Mouse (Mus musculus) Patski (cell line): ENCODE data around the gene Amigo1. TPM values are rescaled to one million over a fixed set of nuclear protein-coding genes. Genes with fewer than 3 reads are reported as not detected.
A peak's percentile ranks its signal among the peaks of the same experiment; 100 is the strongest.
"Not testable (repeated sequence)": the region's sequence is repeated elsewhere in the genome, so short reads cannot be mapped to it uniquely, and the experiment has no call there.

Experiments used
- ATAC-seq: fragments of 100-300 bp; one replicate; pipeline ENCODE4 v1.8.0; 2021
- CTCF ChIA-PET: fragments of 350-600 bp; sonication (Branson Sonifier 250); formaldehyde crosslinking; loops from one replicate; lab custom pipeline; 2022; ENCODE audit warnings: inconsistent platforms; lab: Charles Lee
- POLR2A ChIA-PET: fragments of 350-600 bp; sonication (Branson Sonifier 250); formaldehyde crosslinking; loops from one replicate; lab custom pipeline; 2022; ENCODE audit warnings: antibody characterized with exemption, inconsistent platforms; lab: Charles Lee
- DNase-seq: peaks from one replicate; pipeline ENCODE4 v3.0.0-alpha.2; 2011; ENCODE audit warnings: low read depth, low spot score
- H3K27me3 ChIP-seq: fragments of 371-371 bp; one replicate; pipeline ENCODE4 v1.5.1; 2021
- CTCF ChIP-seq: fragments of 100-300 bp; IDR thresholded peaks from one replicate; pipeline ENCODE4 v1.5.1; 2021
- in situ Hi-C: fragments of 300-500 bp; cut with MboI; formaldehyde crosslinking; loops from 3 replicates; pipeline ENCODE4 v1.11.1; 2018; ENCODE audit warnings: low pct_unique_long_range_greater_than_20kb, mixed read lengths
- polyA plus RNA-seq: library from polyadenylated mRNA; unstranded; gene quantifications from one replicate; pipeline ENCODE4 v1.2.3, GENCODE M21; 2021

Gene Amigo1
- polyA plus RNA-seq, 1 experiment from 2014 or later, result 16.6 TPM

- no peak for TF ChIP-seq CTCF
- CTCF ChIA-PET, result no interaction called here
- POLR2A ChIA-PET, result interaction anchor here (1.4 kb wide), 1 partner anchor 37 kb away, joined by 3 read pairs; no protein-coding TSS in a partner anchor
- DNase-seq, result no peak
- no peak for ATAC-seq
- in situ Hi-C loops, result no loop called here
- H3K27me3 ChIP-seq, result peaks cover 51% of the 10 kb centered on the region
Measured at GRCm38 (mm10) chr3:108220661-108221060, 34.5 kb downstream of the Amigo1 start.

DNA sequence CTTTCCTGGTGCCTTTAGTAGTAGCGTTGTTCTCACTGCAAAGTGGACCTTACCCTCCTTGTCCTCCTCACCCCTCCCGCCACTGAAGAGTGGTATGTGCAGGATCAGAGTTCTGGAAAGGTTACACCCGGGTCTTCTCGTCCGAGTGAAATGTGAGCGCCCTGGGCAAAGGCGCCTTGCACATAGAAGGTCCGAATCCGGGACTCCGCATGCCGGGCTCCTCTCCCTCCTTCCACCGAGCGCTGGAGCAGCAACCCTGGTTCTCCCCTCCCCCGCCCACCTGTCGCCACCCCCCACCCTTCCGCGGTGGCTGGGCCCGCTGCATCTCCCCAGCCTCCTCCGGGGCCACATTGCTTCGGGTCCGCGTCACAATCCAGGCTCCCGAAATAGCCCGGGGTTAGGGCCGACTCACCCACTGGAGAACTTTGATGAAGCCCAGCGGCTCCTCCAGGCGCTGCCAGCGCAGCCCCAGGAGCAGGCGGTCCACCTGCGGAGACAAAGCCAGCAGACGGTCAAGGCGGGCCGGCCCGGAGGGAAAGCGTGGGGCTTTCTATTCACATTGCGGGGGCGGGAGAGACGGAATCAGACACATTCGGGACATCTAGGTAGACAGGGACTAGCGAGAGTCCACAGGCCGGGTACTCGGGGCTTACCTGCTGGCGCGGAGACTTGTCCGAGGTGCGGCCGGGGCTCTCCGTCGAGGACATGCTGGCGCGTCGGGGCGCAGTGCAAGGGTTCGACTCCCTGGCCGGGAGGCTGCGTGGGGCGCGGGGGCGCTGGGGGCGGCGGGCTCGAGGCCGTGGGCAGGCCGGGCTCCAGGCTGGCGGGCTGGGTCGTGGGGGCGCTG, 39.8 kb downstream of the Amigo1 start:
- TF ChIP-seq CTCF, result no peak
- ChIA-PET POLR2A (no interaction called here), CTCF (interaction anchor here (1.2 to 1.3 kb wide), 2 partner anchors 15 to 62 kb away, joined by 3 to 4 read pairs; partner anchors contain the start of gene Atxn7l2)
- H3K27me3 ChIP-seq, result peaks cover 74% of the 10 kb centered on the region
- DNase-seq, result no peak
- ATAC-seq, result no peak
- in situ Hi-C loops, result no loop called here

DNA sequence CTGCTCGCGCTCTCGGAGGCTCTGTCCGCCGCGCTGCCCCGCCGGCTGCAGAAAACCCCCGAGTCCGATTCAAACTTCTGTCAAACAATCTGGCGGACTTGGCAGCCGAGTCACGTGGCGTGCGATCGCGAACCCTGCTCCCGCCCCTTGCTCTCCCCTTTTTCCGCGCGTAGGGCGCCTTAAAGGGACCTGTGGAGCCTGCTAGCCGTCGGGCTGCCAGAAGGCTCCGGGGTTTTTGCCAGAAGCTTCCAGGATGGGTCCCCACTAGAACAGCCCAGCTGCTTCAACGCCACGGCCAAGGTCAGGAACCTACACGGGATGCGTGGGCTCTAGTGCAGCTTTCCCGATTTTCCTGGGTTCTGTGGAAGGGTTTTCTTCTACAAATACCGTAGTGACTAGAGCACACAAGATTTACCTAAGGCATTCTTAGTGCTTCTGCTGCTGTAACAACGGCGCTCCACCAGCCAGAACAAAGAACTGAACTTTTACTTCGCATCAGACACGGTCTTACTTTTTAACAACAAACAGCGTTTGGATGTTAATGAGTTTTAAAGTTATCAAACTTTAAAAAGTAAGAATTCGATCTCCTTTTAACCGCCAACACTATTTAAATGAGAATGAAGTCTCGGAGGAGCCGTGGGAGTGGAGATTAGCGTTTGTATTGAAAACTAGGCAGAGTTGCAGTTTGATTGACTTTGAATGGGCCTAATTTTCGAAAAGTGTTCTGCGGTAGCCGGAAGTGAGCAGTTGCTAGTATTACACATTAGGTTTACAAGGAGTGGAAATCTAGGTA, 40.6 kb downstream of the Amigo1 start, which contains the start of gene Sypl2:
Gene Sypl2, minus strand, starts transcription at position 91 of the 793 bp plus-strand sequence.
- no peak for TF ChIP-seq CTCF
- ATAC-seq (no peak), DNase-seq (no peak)
- peaks cover 74% of the 10 kb centered on the region for H3K27me3 ChIP-seq
- POLR2A ChIA-PET, result no interaction called here
- CTCF ChIA-PET, result no interaction called here
- in situ Hi-C loops, result no loop called here

DNA sequence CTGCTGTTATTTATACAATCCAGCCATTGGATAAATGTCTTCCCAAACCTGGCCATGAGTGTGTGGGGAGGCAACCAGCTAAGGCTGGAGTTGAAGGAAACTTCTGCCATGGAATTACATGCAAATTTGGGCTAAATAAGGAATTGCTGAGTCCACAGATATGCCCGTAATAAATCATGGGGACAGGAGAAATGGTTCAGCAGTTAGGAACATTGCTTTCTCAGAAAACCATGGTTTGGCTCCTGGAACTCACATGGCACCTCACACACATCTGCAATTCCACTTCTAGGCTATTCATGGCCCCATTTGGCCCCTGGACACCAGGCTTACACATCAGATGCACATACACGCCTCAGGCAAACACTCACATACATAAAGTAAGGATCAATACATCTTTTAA, 41.4 kb downstream of the Amigo1 start:
- CTCF ChIA-PET, result no interaction called here

DNA sequence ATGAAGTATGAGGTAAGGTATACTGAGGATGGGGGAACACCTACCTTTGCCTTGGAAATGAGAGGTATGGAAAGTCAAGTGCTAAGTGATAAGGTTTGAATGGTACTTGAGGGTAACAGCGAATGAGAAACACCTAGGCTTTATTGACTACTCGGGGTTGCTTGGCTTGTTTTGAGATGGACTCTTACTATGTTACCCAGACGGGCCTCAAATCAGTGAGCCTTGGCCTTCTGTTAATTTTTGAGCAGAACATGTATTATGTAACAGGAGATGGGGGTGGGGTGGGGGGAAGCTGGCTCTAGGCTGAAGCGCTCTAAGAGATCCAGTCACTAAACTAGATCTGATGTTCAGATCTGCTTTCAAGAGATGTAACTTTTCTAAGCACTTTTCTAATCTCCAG, 45.5 kb downstream of the Amigo1 start:
- CTCF ChIA-PET, result interaction anchor here (1.8 kb wide), 1 partner anchor 25 kb away, joined by 6 read pairs; the partner anchor contains the start of gene Psma5
- in situ Hi-C loops, result no loop called here
- H3K27me3 ChIP-seq, result peaks cover 50% of the 10 kb centered on the region
- DNase-seq (no peak), ATAC-seq (no peak)
- POLR2A ChIA-PET, result interaction anchor here (1.6 kb wide), 1 partner anchor 21 kb away, joined by 3 read pairs; the partner anchor contains the start of gene Atxn7l2
- TF ChIP-seq CTCF, result no peak

More for the DNA sequence above, 41.4 kb downstream of the Amigo1 start:
- no peak for TF ChIP-seq CTCF
- POLR2A ChIA-PET, result no interaction called here
- in situ Hi-C loops, result no loop called here
- ATAC-seq (no peak), DNase-seq (no peak)
- H3K27me3 ChIP-seq, result peaks cover 69% of the 10 kb centered on the region

GRCm38 (mm10) chr3:108237474-108238102, 51.5 kb downstream of the Amigo1 start:
- in situ Hi-C loops, DNase-seq, CTCF ChIA-PET, ATAC-seq, POLR2A ChIA-PET: not testable (repeated sequence)
- peaks cover 19% of the 10 kb centered on the region for H3K27me3 ChIP-seq
- TF ChIP-seq CTCF, result peak; percentile 65

DNA sequence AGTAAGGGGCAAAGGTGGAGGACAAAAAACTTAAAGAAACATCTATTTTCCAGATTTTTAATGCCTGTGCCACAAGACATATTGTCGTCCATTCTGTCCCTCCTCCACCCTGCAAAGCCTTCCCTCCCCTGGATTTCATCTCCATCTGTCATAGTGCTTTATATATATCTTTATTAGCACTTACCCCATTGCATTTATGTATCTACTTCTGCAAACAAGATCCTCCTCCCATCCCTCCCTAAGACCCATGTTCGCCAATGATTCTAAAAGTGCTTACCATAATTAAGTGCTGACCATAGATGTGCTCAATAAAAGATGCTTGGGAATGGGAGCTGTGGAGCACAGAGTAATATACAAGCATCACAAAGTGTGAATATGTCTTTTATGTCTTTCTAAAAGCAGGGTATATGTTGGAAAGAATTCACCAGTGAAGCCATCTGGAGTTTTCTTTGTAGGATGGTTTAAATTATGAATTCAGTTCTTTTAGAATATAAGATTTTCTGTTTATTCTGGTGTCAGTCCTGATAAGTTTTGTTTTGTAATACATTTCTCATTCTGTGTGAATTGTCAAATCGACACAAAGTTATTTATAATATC, 55.2 kb downstream of the Amigo1 start:
- TF ChIP-seq CTCF, result no peak
- POLR2A ChIA-PET, result no interaction called here
- H3K27me3 ChIP-seq, result peaks cover 10% of the 10 kb centered on the region
- CTCF ChIA-PET, result no interaction called here
- no peak for DNase-seq
- in situ Hi-C loops, result no loop called here
- no peak for ATAC-seq

Other genes starting within 250 kb of the Amigo1 start
- gene Gstm6, start 242.6 kb upstream of the Amigo1 start, polyA plus RNA-seq, result 0.15 TPM
- gene Gstm3, start 217.1 kb upstream of the Amigo1 start, polyA plus RNA-seq, result not detected
- gene Gstm2, start 199.9 kb upstream of the Amigo1 start, polyA plus RNA-seq, result 11.7 TPM
- gene Gstm1, start 168.4 kb upstream of the Amigo1 start, polyA plus RNA-seq, result 145 TPM
- 17.1 TPM for gene Gstm4, start 141.4 kb upstream of the Amigo1 start, polyA plus RNA-seq
- gene Ampd2, start 99.7 kb upstream of the Amigo1 start, polyA plus RNA-seq, result 78.2 TPM
- gene Gnat2, start 93.5 kb upstream of the Amigo1 start, polyA plus RNA-seq, result 2.7 TPM
- gene Gnai3, start 40.2 kb upstream of the Amigo1 start, polyA plus RNA-seq, result 136 TPM
- gene Gpr61, start 31.5 kb upstream of the Amigo1 start, polyA plus RNA-seq, result 0.04 TPM
- 9.2 TPM for gene Cyb561d1, start 14.9 kb downstream of the Amigo1 start, polyA plus RNA-seq
- 17.4 TPM for gene Atxn7l2, start 24.6 kb downstream of the Amigo1 start, polyA plus RNA-seq
- gene Sypl2, start 40.3 kb downstream of the Amigo1 start, polyA plus RNA-seq, result not detected
- 239 TPM for gene Psma5, start 70.6 kb downstream of the Amigo1 start, polyA plus RNA-seq
- gene Sort1, start 97.7 kb downstream of the Amigo1 start, polyA plus RNA-seq, result 125 TPM
- gene Mybphl, start 178.6 kb downstream of the Amigo1 start, polyA plus RNA-seq, result not detected
- 29.8 TPM for gene Psrc1, start 197.5 kb downstream of the Amigo1 start, polyA plus RNA-seq
- 90.1 TPM for gene Celsr2, start 229.2 kb downstream of the Amigo1 start, polyA plus RNA-seq